Mouse (Mus musculus) cerebellum, adult 9-10 months (tissue): ENCODE measurements around the gene Cdkn2d.
"Not testable (repeated sequence)": the region's sequence is repeated elsewhere in the genome, so short reads cannot be mapped to it uniquely, and the experiment has no call there.

Experiments
- DNase-seq: peaks from one replicate; pipeline ENCODE4 v3.0.0; 2022

The Cdkn2d gene

DNA sequence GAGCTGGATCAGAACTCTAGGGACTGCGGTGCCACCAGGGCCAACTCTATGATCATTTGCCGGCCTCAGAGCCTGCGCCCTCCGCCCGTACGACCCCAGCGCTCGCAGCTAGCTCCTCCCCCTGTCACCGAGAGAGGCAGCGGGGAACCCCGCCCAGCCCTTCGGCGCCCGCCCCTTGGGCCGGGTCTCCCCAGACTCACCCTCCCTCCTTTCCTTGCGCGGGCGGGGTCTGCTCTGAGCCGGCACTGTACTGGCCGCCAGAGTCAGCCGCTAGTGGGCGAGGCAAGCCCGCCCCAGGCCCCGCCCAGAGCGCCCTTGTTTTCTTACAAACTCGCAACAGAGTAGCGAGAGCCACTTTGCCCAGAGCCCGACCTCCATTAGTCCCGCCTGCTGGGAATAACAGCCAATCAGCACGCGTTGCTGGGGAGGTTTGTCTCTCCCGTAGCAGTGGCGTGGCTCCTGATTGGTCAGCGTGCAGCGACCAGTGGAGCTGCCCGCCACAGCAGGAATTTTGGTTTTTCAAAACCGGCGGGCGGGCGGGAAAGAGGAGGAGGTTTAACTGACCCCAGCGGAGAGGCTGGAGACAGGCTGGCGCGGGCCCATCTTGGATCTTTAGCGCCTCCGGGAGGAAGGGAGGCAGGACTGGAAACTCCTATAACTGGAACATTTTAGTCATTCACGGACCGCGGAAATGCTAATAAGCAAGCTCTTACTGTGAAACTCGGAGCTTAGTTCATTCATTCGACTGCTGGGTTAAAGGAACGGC is at the start of gene Cdkn2d:
Gene Cdkn2d (minus strand): TSS at position 386 of the 766 bp plus-strand sequence.
- DNase-seq, result peak; percentile 100

- DNase-seq, result no peak
Observed at GRCm38 (mm10) chr9:21340411-21340810, 49.2 kb upstream of the Cdkn2d start.

DNA sequence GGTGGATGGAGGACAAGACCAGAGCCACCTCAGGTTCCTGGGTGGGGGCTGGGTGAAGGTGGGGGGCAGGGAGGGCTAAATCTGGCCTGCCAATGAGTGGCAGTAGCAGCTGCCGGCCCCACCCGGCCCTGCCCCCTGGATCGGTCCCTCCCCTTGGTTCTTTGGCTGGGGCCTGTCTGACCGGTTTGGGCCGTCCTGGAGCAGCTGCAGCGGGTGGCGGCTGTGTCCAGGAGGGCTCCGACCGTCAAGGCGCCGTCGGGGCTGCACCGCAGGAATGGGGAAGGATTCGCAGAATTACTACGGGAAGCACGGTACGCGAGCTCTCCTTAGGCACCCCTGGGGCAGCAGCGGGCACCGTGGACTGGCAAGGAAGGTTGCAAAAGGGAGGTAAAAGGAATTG is 46.4 kb upstream of the Cdkn2d start:
- no peak for DNase-seq

GRCm38 (mm10) chr9:21336491-21336890 is 45.3 kb upstream of the Cdkn2d start:
- DNase-seq, result no peak

DNA sequence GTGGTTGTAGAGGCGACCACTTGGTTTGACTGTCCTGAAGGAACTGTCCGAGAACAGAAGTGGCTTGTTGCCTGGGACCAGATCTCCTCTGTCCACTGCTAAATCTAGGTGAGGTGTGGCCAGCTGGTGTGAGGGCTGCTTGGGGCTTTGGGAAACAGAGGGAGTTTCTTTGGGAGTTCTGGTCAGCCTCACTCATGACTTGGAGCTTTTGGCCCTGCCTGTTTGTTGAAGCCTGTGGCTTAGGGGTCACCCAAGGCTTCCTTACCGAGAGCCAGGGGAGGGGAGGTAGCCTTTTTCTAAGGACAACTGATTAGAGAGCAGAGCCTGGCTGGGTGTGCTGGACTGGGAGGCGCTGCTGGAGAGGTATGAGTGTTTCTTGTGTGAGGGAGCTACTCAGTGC is 44.2 kb upstream of the Cdkn2d start:
- no peak for DNase-seq

DNA sequence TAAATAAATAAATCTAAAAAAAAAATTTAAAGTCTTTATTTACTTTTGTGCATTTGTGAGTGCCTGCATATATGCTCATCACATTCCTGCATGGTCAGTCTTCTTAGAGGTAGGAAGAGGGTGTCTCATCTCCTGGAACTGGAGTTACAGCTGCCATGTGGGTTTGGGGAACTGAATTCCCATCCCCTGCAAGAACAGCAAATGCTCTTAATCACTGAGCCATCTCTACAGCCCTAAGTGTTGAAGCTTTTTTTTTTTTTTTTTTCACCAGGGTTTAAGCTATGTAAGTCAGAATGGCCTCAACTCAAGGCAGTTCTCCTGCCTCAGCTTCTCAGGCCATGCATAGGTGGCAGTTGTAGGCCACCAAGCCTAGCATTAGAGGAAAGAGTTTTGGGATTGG is 43.5 kb upstream of the Cdkn2d start:
- no peak for DNase-seq

- DNase-seq, result no peak
Observed at GRCm38 (mm10) chr9:21333523-21333922, 42.3 kb upstream of the Cdkn2d start.

- no peak for DNase-seq
Observed at GRCm38 (mm10) chr9:21332161-21333061, 41.2 kb upstream of the Cdkn2d start.

DNA sequence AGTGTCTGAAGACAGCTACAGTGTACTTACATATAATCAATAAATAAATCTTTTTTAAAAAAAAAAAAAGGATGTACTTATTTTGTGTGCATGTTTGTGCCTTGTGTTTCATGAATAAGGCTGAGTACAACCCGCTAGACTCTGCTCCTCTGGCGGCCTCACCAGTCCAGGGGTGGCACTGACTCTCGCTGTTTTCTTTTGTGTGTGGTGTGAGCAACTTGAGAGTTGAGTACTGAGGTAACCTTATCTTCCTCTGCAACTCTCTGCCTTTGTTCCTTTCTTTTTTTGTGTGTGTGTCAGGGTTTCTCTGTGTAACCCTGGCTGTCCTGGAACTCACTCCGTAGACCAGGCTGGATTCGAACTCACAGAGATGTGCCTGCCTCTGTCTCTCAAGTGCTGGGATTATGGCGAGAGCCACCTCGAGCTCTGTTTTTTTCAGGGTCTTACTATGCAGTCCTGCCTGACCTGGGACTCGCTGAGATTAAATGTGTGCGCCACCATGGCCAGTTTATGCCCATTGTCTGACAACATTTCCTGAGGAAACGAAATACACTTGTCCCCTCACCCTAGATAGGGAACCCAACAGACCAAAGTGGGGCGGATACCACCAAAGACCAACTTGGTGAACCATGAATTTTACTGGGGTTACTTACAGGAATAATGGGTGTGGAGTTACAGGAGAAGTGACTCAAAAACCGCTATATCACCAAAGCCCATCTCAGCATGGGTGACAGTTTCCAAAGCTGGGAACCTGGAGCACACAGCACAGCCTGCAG is 40.3 kb upstream of the Cdkn2d start:
- DNase-seq, result no peak

- no peak for DNase-seq
Observed at GRCm38 (mm10) chr9:21329699-21330289, 38.6 kb upstream of the Cdkn2d start.

DNA sequence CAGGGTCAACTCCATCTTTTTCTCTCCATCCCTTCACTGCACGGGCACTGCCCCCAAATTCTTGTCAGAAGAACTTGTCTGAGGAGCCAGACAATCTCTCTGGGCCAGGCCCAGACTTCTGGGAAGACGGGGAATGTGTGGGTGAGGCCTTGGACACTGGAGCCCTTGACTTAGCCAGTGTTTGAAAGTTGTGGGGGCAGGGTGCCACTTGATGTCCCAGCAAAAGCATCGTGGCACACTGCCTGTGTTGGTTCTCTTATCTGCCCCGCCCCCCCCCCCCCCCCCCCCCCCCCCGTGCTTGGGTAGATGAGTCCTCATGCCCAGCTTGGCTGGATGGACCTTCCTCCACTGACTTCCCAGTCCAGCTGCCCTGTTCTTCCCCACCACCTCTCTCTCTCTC is 37.8 kb upstream of the Cdkn2d start:
- no peak for DNase-seq

DNA sequence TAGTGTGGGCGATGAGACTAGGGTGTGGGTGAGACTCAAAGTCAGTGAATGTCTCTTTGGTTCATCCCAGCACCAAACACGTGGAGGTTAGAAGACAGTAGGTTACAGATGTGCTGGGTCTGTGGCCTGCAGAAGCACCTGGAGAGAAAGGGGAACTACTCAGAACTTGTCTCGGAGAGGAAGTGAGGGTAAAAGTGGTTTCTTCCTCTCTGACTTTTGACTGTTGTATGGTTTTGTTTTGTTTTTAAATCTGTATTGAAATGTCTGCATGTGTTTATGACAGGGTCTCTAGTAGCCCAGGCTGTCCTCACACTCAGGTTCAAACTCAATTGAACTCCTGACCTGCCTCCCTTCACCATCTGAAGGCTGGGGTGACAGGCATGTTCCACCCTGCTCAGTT is 36.8 kb upstream of the Cdkn2d start:
- no peak for DNase-seq

GRCm38 (mm10) chr9:21327569-21327968 is 36.4 kb upstream of the Cdkn2d start:
- DNase-seq, result no peak

- DNase-seq, result no peak
Observed at GRCm38 (mm10) chr9:21324269-21324668, 33.1 kb upstream of the Cdkn2d start.

GRCm38 (mm10) chr9:21322917-21323297 is 31.7 kb upstream of the Cdkn2d start:
- DNase-seq, result not testable (repeated sequence)

DNA sequence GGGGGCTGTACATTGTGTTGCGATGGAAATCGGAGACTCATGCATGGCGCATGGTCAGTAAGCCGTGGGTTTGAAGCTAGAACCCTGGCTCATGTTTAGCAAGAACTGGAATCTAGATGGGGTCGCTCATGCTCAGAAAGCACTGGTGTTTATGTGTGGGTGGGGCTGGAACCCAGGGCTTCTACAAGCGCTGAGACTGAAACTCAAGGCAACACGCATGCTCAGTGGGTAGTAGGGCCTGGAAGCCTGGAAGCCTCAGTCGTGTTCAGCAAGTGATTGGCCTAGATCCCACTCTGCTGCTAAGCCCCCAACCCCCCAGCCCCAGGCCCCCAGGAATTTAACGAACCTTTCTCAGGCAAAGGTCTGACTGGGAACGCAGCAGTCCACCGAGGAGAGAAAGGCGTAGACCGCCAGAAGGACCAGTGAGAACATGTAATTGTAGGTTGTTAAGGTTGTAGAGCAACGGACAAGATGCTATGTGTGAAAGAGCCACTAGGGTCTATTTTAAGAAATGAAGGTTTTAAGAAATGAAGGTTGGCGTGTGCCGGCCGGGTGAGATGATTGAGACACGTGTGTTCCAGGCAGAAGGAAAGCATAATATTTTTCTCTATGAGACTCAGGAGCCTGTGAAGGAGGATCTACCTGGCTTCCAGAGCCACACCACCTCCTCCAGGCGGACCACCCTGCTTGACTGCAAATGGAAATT is 31.2 kb upstream of the Cdkn2d start:
- DNase-seq, result peak; percentile 27

- DNase-seq, result peak; percentile 34
Observed at GRCm38 (mm10) chr9:21321513-21321835, 30.3 kb upstream of the Cdkn2d start.

- peak; percentile 84 for DNase-seq
Observed at GRCm38 (mm10) chr9:21320619-21321512, 29.7 kb upstream of the Cdkn2d start, which contains the start of gene Slc44a2. Slc44a2 (plus strand) TSS chr9:21320698.

- no peak for DNase-seq
Observed at GRCm38 (mm10) chr9:21320280-21320618, 29.0 kb upstream of the Cdkn2d start.

DNA sequence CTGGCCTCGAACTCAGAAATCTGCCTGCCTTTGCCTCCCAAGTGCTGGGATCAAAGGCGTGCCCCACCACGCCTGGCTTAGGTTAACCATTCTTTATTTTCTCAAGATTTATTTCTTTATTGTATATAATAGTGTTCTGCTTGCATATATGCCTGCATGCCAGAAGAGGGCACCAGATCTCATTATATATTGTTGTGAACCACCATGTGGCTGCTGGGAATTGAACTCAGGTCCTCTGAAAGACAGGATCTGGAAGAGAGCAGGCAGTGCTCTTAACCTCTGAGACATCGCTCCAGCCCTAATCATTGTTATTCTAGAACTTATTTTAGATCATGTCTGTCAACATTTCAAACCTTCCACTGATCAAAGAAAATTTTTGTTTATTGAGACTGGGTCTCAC is 28.3 kb upstream of the Cdkn2d start:
- DNase-seq, result no peak

GRCm38 (mm10) chr9:21318792-21319191 is 27.6 kb upstream of the Cdkn2d start:
- DNase-seq, result no peak
